Mouse (Mus musculus): ENCODE measurements around the gene Sbf2.
"Not testable (repeated sequence)": the region's sequence is repeated elsewhere in the genome, so short reads cannot be mapped to it uniquely, and the experiment has no call there.

The Sbf2 gene

GRCm38 (mm10) chr7:110392576-110392975, 222.1 kb downstream of the Sbf2 start:
- peak; percentile 25 for DNase-seq (ENCODE audit: low read depth, low spot score)

GRCm38 (mm10) chr7:110391632-110392031, 223.1 kb downstream of the Sbf2 start:
- DNase-seq (ENCODE audit: low read depth, low spot score), result no peak

- DNase-seq (ENCODE audit: low read depth, low spot score), result not testable (repeated sequence)
These were observed 225.8 kb downstream of the Sbf2 start for GRCm38 (mm10) chr7:110388889-110389288.

- DNase-seq (ENCODE audit: low read depth, low spot score), result no peak
These were observed 227.2 kb downstream of the Sbf2 start for GRCm38 (mm10) chr7:110387565-110387964.

GRCm38 (mm10) chr7:110385482-110385881, 229.2 kb downstream of the Sbf2 start:
- no peak for DNase-seq (ENCODE audit: low read depth, low spot score)

- DNase-seq (ENCODE audit: low read depth, low spot score), result no peak
These were observed 230.4 kb downstream of the Sbf2 start for GRCm38 (mm10) chr7:110384343-110384742.

GRCm38 (mm10) chr7:110381625-110382024, 233.1 kb downstream of the Sbf2 start:
- DNase-seq (ENCODE audit: low read depth, low spot score), result no peak

- DNase-seq (ENCODE audit: low read depth, low spot score), result no peak
These were observed 235.3 kb downstream of the Sbf2 start for GRCm38 (mm10) chr7:110379335-110379914.

GRCm38 (mm10) chr7:110372529-110372928, 242.2 kb downstream of the Sbf2 start:
- DNase-seq (ENCODE audit: low read depth, low spot score), result peak; percentile 7

GRCm38 (mm10) chr7:110362005-110362404, 252.7 kb downstream of the Sbf2 start:
- DNase-seq (ENCODE audit: low read depth, low spot score), result no peak

GRCm38 (mm10) chr7:110361516-110361915, 253.2 kb downstream of the Sbf2 start:
- no peak for DNase-seq (ENCODE audit: low read depth, low spot score)

- no peak for DNase-seq (ENCODE audit: low read depth, low spot score)
These were observed 255.3 kb downstream of the Sbf2 start for GRCm38 (mm10) chr7:110359391-110359790.

- DNase-seq (ENCODE audit: low read depth, low spot score), result no peak
These were observed 260.8 kb downstream of the Sbf2 start for GRCm38 (mm10) chr7:110353971-110354370.

GRCm38 (mm10) chr7:110347250-110347649, 267.5 kb downstream of the Sbf2 start:
- no peak for DNase-seq (ENCODE audit: low read depth, low spot score)

GRCm38 (mm10) chr7:110337601-110338000, 277.1 kb downstream of the Sbf2 start:
- no peak for DNase-seq (ENCODE audit: low read depth, low spot score)

GRCm38 (mm10) chr7:110325381-110326110, 289.2 kb downstream of the Sbf2 start:
- peak; percentile 68 for DNase-seq (ENCODE audit: low read depth, low spot score)

- no peak for DNase-seq (ENCODE audit: low read depth, low spot score)
These were observed 289.9 kb downstream of the Sbf2 start for GRCm38 (mm10) chr7:110324852-110325251.

GRCm38 (mm10) chr7:110321106-110321505, 293.6 kb downstream of the Sbf2 start:
- DNase-seq (ENCODE audit: low read depth, low spot score), result no peak

- DNase-seq (ENCODE audit: low read depth, low spot score), result no peak
These were observed 295.7 kb downstream of the Sbf2 start for GRCm38 (mm10) chr7:110318971-110319519.

- DNase-seq (ENCODE audit: low read depth, low spot score), result no peak
These were observed 297.3 kb downstream of the Sbf2 start for GRCm38 (mm10) chr7:110317412-110317811.

- no peak for DNase-seq (ENCODE audit: low read depth, low spot score)
These were observed 299.4 kb downstream of the Sbf2 start for GRCm38 (mm10) chr7:110315352-110315751.

- DNase-seq (ENCODE audit: low read depth, low spot score), result no peak
These were observed 300.3 kb downstream of the Sbf2 start for GRCm38 (mm10) chr7:110314401-110314890.
